Mouse (Mus musculus): Measurements from ENCODE around the gene Gm13287. TPM values are rescaled to one million over a fixed set of nuclear protein-coding genes. Genes with fewer than 3 reads are reported as not detected.
A peak's percentile ranks its signal among the peaks of the same experiment; 100 is the strongest.
"Not testable (repeated sequence)": the region's sequence is repeated elsewhere in the genome, so short reads cannot be mapped to it uniquely, and the experiment has no call there.

Gm13287 gene
- 0.54 TPM in 1 of 2 replicates, not detected in the other for polyA plus RNA-seq (2014; fragmentation: Nextera tagmentation; extraction: Ambion mirVana)

DNA sequence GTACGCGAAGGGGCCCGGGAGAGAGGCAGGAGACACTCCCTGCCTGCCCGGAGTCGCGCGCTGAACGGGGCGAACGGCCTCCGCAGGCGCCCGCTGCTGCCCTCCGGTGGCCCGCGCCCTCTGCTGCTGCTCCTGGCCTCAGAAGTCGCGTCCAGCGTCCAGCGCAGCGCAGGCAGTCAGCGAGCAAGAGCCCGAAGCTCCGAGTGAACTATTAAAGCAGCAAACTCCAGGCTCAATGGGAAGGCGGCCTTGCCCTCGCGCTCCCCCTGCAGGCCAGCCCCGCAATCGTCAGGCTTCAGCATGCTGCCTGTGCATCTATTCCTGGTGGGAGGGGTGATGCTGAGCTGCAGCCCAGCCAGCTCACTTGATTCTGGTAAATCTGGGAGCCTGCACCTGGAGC, at the start of gene Gm13287:
Gm13287 (plus strand) TSS at position 301 of the 400 bp plus-strand sequence.
- not testable (repeated sequence) for H3K9ac ChIP-seq (ENCODE audit: low read depth, low read length); H3K4me2 ChIP-seq (ENCODE audit: low read depth, low read length); H3K4me3 ChIP-seq (ENCODE audit: low read depth, low read length); DNase-seq (ENCODE audit: low spot score); H3K4me1 ChIP-seq (ENCODE audit: control insufficient read depth, insufficient read depth, low read length); H3K9me3 ChIP-seq (ENCODE audit: control insufficient read depth, low read length); H3K27me3 ChIP-seq (replicated peaks; ENCODE audit: control insufficient read depth, insufficient read depth, low read length); H3K27ac ChIP-seq (replicated peaks; ENCODE audit: low read depth, low read length); ATAC-seq (ENCODE audit: low read depth); H3K36me3 ChIP-seq (ENCODE audit: control insufficient read depth, insufficient read depth, low read length)
- WGBS, result no CpG with 5 or more reads among the region's 29 CpGs

- H3K36me3 ChIP-seq (ENCODE audit: control insufficient read depth, insufficient read depth, low read length); H3K9me3 ChIP-seq (ENCODE audit: control insufficient read depth, low read length); H3K4me1 ChIP-seq (ENCODE audit: control insufficient read depth, insufficient read depth, low read length); H3K9ac ChIP-seq (ENCODE audit: low read depth, low read length); H3K4me3 ChIP-seq (ENCODE audit: low read depth, low read length); H3K27me3 ChIP-seq (replicated peaks; ENCODE audit: control insufficient read depth, insufficient read depth, low read length); DNase-seq (ENCODE audit: low spot score); ATAC-seq (ENCODE audit: low read depth); H3K27ac ChIP-seq (replicated peaks; ENCODE audit: low read depth, low read length); H3K4me2 ChIP-seq (ENCODE audit: low read depth, low read length): not testable (repeated sequence)
- 75% methylated on average over 12 of the region's 15 CpGs for WGBS
Measured at GRCm38 (mm10) chr4:88754818-88755340, 48.2 kb upstream of the Gm13287 start, which contains the start of gene Gm13271. Gm13271 (plus strand) TSS chr4:88754868.

DNA sequence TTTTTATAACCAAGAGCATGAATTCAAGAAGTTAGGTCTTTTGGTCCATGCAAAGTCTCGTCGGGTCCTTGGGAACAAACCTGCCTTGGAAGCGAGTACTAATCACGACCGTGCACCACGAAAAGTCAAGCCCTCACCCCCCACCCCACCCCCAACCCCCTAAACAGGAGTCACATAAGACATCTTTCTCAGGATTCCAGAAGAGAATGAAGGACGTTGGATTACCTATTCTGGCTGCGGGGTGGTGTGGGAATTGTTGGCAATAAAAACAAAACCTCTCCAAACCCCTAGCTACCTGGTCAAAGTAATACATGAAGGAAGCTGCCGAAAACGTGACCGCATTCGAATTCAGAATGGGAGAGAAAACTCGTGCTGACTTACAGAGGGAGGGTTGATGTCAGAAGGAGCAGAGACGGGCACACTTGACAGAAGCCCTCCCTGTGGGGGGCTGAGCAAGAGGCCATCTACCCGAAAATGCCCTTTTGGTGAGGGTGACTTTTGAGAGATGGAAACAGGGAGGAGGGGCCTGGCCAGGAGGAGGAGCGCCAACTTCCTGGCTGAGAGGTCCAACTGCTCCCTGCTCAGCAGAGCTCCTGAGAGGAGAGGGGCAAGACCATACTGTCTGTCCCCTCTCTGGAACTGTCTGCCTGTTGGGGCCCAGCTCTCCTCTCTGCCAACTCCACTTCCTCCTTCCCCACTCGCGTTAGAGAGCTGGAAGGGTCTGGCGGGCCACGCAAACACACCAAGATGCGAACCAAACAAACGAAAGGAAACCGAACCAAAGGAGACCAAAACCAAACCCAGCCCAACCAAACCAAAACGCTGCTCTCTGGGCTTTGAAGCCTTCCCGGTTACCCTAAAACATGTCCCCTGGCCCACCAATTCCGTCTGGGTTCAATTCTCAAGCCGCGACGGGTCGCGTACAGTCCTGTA, 46.2 kb upstream of the Gm13287 start:
- peak overlapping the region; percentile 49 for H3K4me3 ChIP-seq (ENCODE audit: low read depth, low read length)
- H3K9me3 ChIP-seq (ENCODE audit: control insufficient read depth, low read length); H3K27me3 ChIP-seq (replicated peaks; ENCODE audit: control insufficient read depth, insufficient read depth, low read length); H3K4me1 ChIP-seq (ENCODE audit: control insufficient read depth, insufficient read depth, low read length); H3K36me3 ChIP-seq (ENCODE audit: control insufficient read depth, insufficient read depth, low read length); ATAC-seq (ENCODE audit: low read depth): not testable (repeated sequence)
- WGBS, result 11% methylated on average over 28 of the region's 31 CpGs
- DNase-seq (ENCODE audit: low spot score), result peak; percentile 14
- H3K27ac ChIP-seq (replicated peaks; ENCODE audit: low read depth, low read length), result peak overlapping the region; percentile 93
- H3K4me2 ChIP-seq (ENCODE audit: low read depth, low read length), result peak overlapping the region; percentile 68
- H3K9ac ChIP-seq (ENCODE audit: low read depth, low read length), result peak overlapping the region; percentile 75

- DNase-seq (ENCODE audit: low spot score), result peak; percentile 97
- H3K27me3 ChIP-seq (replicated peaks; ENCODE audit: control insufficient read depth, insufficient read depth, low read length); H3K36me3 ChIP-seq (ENCODE audit: control insufficient read depth, insufficient read depth, low read length); H3K4me1 ChIP-seq (ENCODE audit: control insufficient read depth, insufficient read depth, low read length); H3K9me3 ChIP-seq (ENCODE audit: control insufficient read depth, low read length): not testable (repeated sequence)
- WGBS, result 0% methylated on average over 8 of the region's 21 CpGs
- Histone ChIP-seq H3K4me3 (ENCODE audit: low read depth, low read length) (peak overlapping the region; percentile 49), H3K4me2 (ENCODE audit: low read depth, low read length) (peak overlapping the region; percentile 68), H3K9ac (ENCODE audit: low read depth, low read length) (peak overlapping the region; percentile 75), H3K27ac (replicated peaks; ENCODE audit: low read depth, low read length) (peak overlapping the region; percentile 93)
- peak; percentile 100 for ATAC-seq (ENCODE audit: low read depth)
Measured at GRCm38 (mm10) chr4:88757628-88758031, 45.4 kb upstream of the Gm13287 start.

GRCm38 (mm10) chr4:88758751-88759150, 44.3 kb upstream of the Gm13287 start:
- not testable (repeated sequence) for H3K4me3 ChIP-seq (ENCODE audit: low read depth, low read length); H3K4me2 ChIP-seq (ENCODE audit: low read depth, low read length); ATAC-seq (ENCODE audit: low read depth); H3K9me3 ChIP-seq (ENCODE audit: control insufficient read depth, low read length); H3K4me1 ChIP-seq (ENCODE audit: control insufficient read depth, insufficient read depth, low read length); DNase-seq (ENCODE audit: low spot score); H3K9ac ChIP-seq (ENCODE audit: low read depth, low read length); H3K36me3 ChIP-seq (ENCODE audit: control insufficient read depth, insufficient read depth, low read length); H3K27me3 ChIP-seq (replicated peaks; ENCODE audit: control insufficient read depth, insufficient read depth, low read length); H3K27ac ChIP-seq (replicated peaks; ENCODE audit: low read depth, low read length)
- 89% methylated on average over 7 of the region's 9 CpGs for WGBS

DNA sequence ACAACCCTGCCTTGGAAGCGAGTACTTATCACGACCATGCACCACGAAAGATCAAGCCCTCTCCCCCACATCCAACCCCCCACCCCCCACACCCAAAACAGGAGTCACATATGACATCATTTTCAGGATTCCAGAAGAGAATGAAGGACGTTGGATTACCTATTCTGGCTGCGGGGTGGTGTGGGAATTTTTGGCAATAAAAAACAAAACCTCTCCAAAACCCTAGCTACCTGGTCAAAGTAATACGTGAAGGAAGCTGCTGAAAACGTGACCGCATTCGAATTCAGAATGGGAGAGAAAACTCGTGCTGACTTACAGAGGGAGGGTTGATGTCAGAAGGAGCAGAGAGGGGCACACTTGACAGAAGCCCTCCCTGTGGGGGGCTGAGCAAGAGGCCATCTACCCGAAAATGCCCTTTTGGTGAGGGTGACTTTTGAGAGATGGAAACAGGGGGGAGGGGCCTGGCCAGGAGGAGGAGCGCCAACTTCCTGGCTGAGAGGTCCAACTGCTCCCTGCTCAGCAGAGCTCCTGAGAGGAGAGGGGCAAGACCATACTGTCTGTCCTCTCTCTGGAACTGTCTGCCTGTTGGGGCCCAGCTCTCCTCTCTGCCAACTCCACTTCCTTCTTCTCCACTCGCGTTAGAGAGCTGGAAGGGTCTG, 43.3 kb upstream of the Gm13287 start, which contains the start of gene Gm13283:
Gm13283 (plus strand) TSS at position 510 of the 659 bp plus-strand sequence.
- Histone ChIP-seq H3K9ac (ENCODE audit: low read depth, low read length) (peak within 1 kb of the TSS; percentile 53; the same call in 1 of the 2 replicates), H3K4me2 (ENCODE audit: low read depth, low read length) (peak within 1 kb of the TSS; percentile 51), H3K4me3 (ENCODE audit: low read depth, low read length) (peak within 1 kb of the TSS; percentile 34), H3K27ac (replicated peaks; ENCODE audit: low read depth, low read length) (peak within 1 kb of the TSS; percentile 39; the same call in 1 of the 2 replicates)
- not testable (repeated sequence) for H3K4me1 ChIP-seq (ENCODE audit: control insufficient read depth, insufficient read depth, low read length); H3K9me3 ChIP-seq (ENCODE audit: control insufficient read depth, low read length); H3K36me3 ChIP-seq (ENCODE audit: control insufficient read depth, insufficient read depth, low read length); DNase-seq (ENCODE audit: low spot score); ATAC-seq (ENCODE audit: low read depth); H3K27me3 ChIP-seq (replicated peaks; ENCODE audit: control insufficient read depth, insufficient read depth, low read length)
- 24% methylated on average over 8 of the region's 14 CpGs for WGBS

DNA sequence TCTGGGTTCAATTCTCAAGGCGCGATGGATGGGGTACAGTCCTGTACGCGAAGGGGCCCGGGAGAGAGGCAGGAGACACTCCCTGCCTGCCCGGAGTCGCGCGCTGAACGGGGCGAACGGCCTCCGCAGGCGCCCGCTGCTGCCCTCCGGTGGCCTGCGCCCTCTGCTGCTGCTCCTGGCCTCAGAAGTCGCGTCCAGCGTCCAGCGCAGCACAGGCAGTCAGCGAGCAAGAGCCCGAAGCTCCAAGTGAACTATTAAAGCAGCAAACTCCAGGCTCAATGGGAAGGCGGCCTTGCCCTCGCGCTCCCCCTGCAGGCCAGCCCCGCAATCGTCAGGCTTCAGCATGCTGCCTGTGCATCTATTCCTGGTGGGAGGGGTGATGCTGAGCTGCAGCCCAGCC, 42.6 kb upstream of the Gm13287 start:
- 0% methylated on average over 10 of the region's 28 CpGs for WGBS
- not testable (repeated sequence) for H3K36me3 ChIP-seq (ENCODE audit: control insufficient read depth, insufficient read depth, low read length); H3K9me3 ChIP-seq (ENCODE audit: control insufficient read depth, low read length); ATAC-seq (ENCODE audit: low read depth); H3K4me1 ChIP-seq (ENCODE audit: control insufficient read depth, insufficient read depth, low read length); H3K27me3 ChIP-seq (replicated peaks; ENCODE audit: control insufficient read depth, insufficient read depth, low read length)
- H3K4me2 ChIP-seq (ENCODE audit: low read depth, low read length), result peak overlapping the region; percentile 51
- H3K4me3 ChIP-seq (ENCODE audit: low read depth, low read length), result peak overlapping the region; percentile 34
- H3K27ac ChIP-seq (replicated peaks; ENCODE audit: low read depth, low read length), result peak overlapping the region; percentile 39; the same call in 1 of the 2 replicates
- peak; percentile 92 for DNase-seq (ENCODE audit: low spot score)
- peak overlapping the region; percentile 53; the same call in 1 of the 2 replicates for H3K9ac ChIP-seq (ENCODE audit: low read depth, low read length)

- not testable (repeated sequence) for H3K36me3 ChIP-seq (ENCODE audit: control insufficient read depth, insufficient read depth, low read length); H3K27ac ChIP-seq (replicated peaks; ENCODE audit: low read depth, low read length); H3K4me3 ChIP-seq (ENCODE audit: low read depth, low read length); ATAC-seq (ENCODE audit: low read depth); H3K4me1 ChIP-seq (ENCODE audit: control insufficient read depth, insufficient read depth, low read length); H3K4me2 ChIP-seq (ENCODE audit: low read depth, low read length); H3K9me3 ChIP-seq (ENCODE audit: control insufficient read depth, low read length); H3K9ac ChIP-seq (ENCODE audit: low read depth, low read length); H3K27me3 ChIP-seq (replicated peaks; ENCODE audit: control insufficient read depth, insufficient read depth, low read length); DNase-seq (ENCODE audit: low spot score)
- 62% methylated on average over 6 of the region's 8 CpGs for WGBS
Measured at GRCm38 (mm10) chr4:88761776-88762175, 41.3 kb upstream of the Gm13287 start.
